Mouse (Mus musculus) thymus, adult 2 months (tissue): ENCODE results near the gene Txnrd2. TPM values are rescaled to one million over a fixed set of nuclear protein-coding genes. Genes with fewer than 3 reads are reported as not detected.

Experiments used
- DNase-seq: peaks from one replicate; pipeline ENCODE4 v3.0.0; 2021
- H3K27ac ChIP-seq: fragments of 200-500 bp; 2 replicates; pipeline ENCODE4 v1.5.1; 2012; ENCODE audit warnings: low read length, control low read depth; ENCODE audit not compliant: control insufficient read depth, insufficient read depth
- H3K27me3 ChIP-seq: fragments of 200-500 bp; 2 replicates; pipeline ENCODE4 v1.6.1; 2012; ENCODE audit warnings: mild to moderate bottlenecking, low read length, moderate library complexity, mixed read lengths; ENCODE audit not compliant: control insufficient read depth, insufficient read depth
- H3K36me3 ChIP-seq: fragments of 200-500 bp; 2 replicates; pipeline ENCODE4 v1.6.1; 2012; ENCODE audit warnings: mild to moderate bottlenecking, low read length, moderate library complexity; ENCODE audit not compliant: control insufficient read depth, insufficient read depth
- H3K4me1 ChIP-seq: fragments of 200-500 bp; replicated peaks from 2 replicates; pipeline ENCODE4 v1.6.1; 2012; ENCODE audit warnings: low read length; ENCODE audit not compliant: control insufficient read depth, insufficient read depth
- H3K4me3 ChIP-seq: fragments of 200-500 bp; 2 replicates; pipeline ENCODE4 v1.5.1; 2012; ENCODE audit warnings: mild to moderate bottlenecking, low read length, control low read depth, moderate library complexity; ENCODE audit not compliant: control insufficient read depth, insufficient read depth
- CTCF ChIP-seq: fragments of 200-500 bp; IDR thresholded peaks from 2 replicates; pipeline ENCODE4 v1.5.1; 2012; ENCODE audit warnings: mild to moderate bottlenecking, control low read depth, low read length, moderate library complexity, borderline replicate concordance; ENCODE audit not compliant: control insufficient read depth, poor library complexity, insufficient read depth; ENCODE audit errors: extremely low read depth
- POLR2A ChIP-seq: fragments of 200-500 bp; IDR thresholded peaks from 2 replicates; pipeline ENCODE4 v1.6.1; 2012; ENCODE audit warnings: mild to moderate bottlenecking, low read length, control low read depth, moderate library complexity; ENCODE audit not compliant: control insufficient read depth, poor library complexity, insufficient read depth; ENCODE audit errors: extremely low read depth
- WGBS: fragments of 180-500 bp; shearing (Covaris S2); methylation state at CpG from one replicate; pipeline ENCODE4 v1.1.7; 2018; 5-methylcytosine and 5-hydroxymethylcytosine counted together
- polyA plus RNA-seq: library from polyadenylated mRNA; depleted of rRNA; stranded (reverse); fragments of >200 nt; gene quantifications from 2 replicates; pipeline ENCODE4 v1.2.3, GENCODE M21; 2012

Txnrd2 gene
- polyA plus RNA-seq, 1 experiment, result 10.6 TPM

DNA sequence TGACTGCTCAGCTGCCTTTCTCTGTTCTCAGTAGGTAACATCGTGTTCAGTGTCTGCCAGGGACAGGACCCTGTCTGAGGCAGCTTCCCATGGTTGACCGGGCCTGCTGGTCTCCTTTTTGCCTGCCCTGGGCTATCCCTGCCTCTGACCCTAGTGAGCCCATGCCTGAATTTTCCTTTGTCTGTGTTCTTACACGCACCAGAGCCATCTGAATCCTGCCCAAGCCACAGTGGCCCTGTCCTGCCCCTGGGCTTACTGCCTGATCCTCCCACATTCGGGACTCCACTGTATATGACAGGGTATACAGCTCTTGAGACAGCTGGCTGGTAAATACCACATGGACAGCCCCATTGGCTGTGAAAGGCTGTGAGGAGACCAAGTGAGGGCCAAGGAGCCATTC, 16.4 kb upstream of the Txnrd2 start:
- 94% methylated on average over 4 of the region's 4 CpGs for WGBS
- Histone ChIP-seq H3K4me3 (no peak overlapping the region), H3K4me1 (peaks cover 31% of the 10 kb centered on the region), H3K36me3 (no peaks in the 10 kb centered on the region; the same call in 1 of the 2 replicates), H3K27me3 (no peaks in the 10 kb centered on the region), H3K27ac (no peak overlapping the region)
- no peak for DNase-seq
- TF ChIP-seq CTCF (no peak), POLR2A (no peak)

- Histone ChIP-seq H3K27ac (no peak overlapping the region), H3K4me3 (no peak overlapping the region), H3K27me3 (no peaks in the 10 kb centered on the region), H3K4me1 (peaks cover 33% of the 10 kb centered on the region), H3K36me3 (no peaks in the 10 kb centered on the region)
- WGBS, result 97% methylated on average over 5 of the region's 5 CpGs
- no peak for DNase-seq
- no peak for TF ChIP-seq POLR2A
- TF ChIP-seq CTCF, result no peak
These were observed 15.8 kb upstream of the Txnrd2 start for GRCm38 (mm10) chr16:18410418-18410817.

DNA sequence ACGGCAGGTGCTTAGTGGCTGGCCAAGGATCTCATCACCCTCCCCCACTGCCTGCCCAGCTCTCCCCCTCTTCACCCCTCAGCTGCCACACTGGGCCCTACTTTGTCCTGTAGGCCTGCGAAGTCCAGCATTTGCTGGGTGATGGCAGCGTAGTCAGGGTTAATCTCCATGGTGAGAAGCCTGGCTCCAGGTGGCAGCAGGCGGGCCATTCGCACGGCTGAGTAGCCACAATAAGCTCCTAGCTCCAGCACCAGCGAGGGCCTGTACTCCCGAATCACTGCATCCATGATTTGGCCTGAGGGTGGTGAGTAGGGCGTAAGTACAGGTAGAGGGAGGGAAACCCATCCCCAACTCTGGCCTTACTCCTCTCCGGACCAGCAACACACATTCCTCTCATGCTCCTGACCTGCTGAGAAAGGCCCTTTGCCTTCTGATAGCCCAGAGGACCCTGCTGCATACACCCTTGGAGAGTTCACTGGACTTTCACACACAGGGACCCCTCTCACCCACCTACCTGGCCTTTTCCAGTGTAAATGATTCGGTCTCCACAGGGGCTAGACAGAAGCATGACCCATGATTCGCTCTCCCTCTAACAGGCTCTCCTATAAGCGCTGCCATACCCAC, 15.0 kb upstream of the Txnrd2 start:
- WGBS, result 89% methylated on average over 13 of the region's 13 CpGs
- Histone ChIP-seq H3K4me3 (no peak overlapping the region), H3K4me1 (peaks cover 37% of the 10 kb centered on the region), H3K27me3 (no peaks in the 10 kb centered on the region), H3K36me3 (no peaks in the 10 kb centered on the region), H3K27ac (no peak overlapping the region)
- no peak for TF ChIP-seq CTCF
- TF ChIP-seq POLR2A, result no peak
- no peak for DNase-seq

- no peaks in the 10 kb centered on the region for H3K36me3 ChIP-seq
- no peak for DNase-seq
- 30% methylated on average over 12 of the region's 12 CpGs for WGBS
- peaks cover 39% of the 10 kb centered on the region for H3K4me1 ChIP-seq
- no peaks in the 10 kb centered on the region for H3K27me3 ChIP-seq
- H3K27ac ChIP-seq, result peak overlapping the region; percentile 53; the same call in 1 of the 2 replicates
- no peak for TF ChIP-seq CTCF
- no peak for TF ChIP-seq POLR2A
- H3K4me3 ChIP-seq, result no peak overlapping the region
These were observed 14.2 kb upstream of the Txnrd2 start for GRCm38 (mm10) chr16:18411802-18412476.

- no peak for DNase-seq
- WGBS, result 60% methylated on average over 7 of the region's 7 CpGs
- H3K4me1 ChIP-seq, result peaks cover 32% of the 10 kb centered on the region
- H3K27ac ChIP-seq, result no peak overlapping the region; the same call in 1 of the 2 replicates
- no peak overlapping the region for H3K4me3 ChIP-seq
- no peaks in the 10 kb centered on the region for H3K27me3 ChIP-seq
- H3K36me3 ChIP-seq, result no peaks in the 10 kb centered on the region
- TF ChIP-seq POLR2A (no peak), CTCF (no peak)
These were observed 13.0 kb upstream of the Txnrd2 start for GRCm38 (mm10) chr16:18413032-18413816.

- H3K27ac ChIP-seq, result peak overlapping the region; percentile 84
- no peaks in the 10 kb centered on the region for H3K36me3 ChIP-seq
- TF ChIP-seq POLR2A (no peak), CTCF (no peak)
- 72% methylated on average over 18 of the region's 18 CpGs for WGBS
- DNase-seq, result no peak
- H3K27me3 ChIP-seq, result no peaks in the 10 kb centered on the region
- H3K4me1 ChIP-seq, result peaks cover 37% of the 10 kb centered on the region
- H3K4me3 ChIP-seq, result peak overlapping the region; percentile 48
These were observed 10.0 kb upstream of the Txnrd2 start for GRCm38 (mm10) chr16:18416094-18416761.
